Mouse (Mus musculus): ENCODE results near the gene Prkab2.
A peak's percentile ranks its signal among the peaks of the same experiment; 100 is the strongest.

The Prkab2 gene

DNA sequence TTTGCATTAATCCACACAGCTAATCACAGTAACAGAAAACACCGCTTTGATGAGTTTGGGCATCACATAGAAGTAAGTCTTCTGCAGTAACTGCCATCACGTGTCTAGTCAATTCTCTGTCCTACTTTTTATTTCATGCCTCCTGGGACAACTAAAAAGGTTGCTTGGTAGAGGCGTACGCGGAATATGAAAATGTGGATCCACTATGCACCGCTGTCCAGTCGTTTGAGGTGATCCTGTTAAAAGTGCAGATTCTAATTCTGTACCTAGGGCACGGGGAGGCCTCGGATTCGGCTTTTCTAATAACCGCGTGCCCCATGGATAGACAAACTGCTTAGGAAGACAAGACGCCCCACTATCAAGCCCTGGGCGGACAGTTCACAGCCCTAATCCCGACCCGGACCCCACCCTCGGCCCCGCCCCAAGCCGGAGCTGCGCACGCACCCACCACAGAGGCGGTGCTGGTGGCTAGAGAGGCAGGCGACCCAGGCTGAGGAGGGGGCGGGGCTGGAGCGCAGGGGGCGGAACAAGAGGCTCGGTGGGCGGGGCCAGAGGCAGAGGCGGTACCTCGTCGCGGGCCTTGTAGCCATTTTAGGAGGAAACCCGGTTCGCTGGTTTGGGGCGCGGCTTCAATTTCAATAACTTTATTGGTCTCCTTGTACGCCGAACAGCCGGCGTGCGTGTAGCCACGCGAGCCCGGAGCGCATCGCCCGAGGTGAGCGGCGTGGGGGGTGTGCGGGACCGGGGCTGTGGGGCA lies at the start of gene Prkab2:
Gene Prkab2 (plus strand): TSS at position 539 of the 757 bp plus-strand sequence.
- DNase-seq, result peak; percentile 99 to 100

GRCm38 (mm10) chr3:97609201-97609844 lies 48.7 kb upstream of the Prkab2 start:
- DNase-seq, result peak; percentile 34 to 59

GRCm38 (mm10) chr3:97609845-97610410 lies 48.1 kb upstream of the Prkab2 start, which contains the start of gene Chd1l:
TSS of gene Chd1l (minus strand) at chr3:97610203.
- peak; percentile 96 for DNase-seq

DNA sequence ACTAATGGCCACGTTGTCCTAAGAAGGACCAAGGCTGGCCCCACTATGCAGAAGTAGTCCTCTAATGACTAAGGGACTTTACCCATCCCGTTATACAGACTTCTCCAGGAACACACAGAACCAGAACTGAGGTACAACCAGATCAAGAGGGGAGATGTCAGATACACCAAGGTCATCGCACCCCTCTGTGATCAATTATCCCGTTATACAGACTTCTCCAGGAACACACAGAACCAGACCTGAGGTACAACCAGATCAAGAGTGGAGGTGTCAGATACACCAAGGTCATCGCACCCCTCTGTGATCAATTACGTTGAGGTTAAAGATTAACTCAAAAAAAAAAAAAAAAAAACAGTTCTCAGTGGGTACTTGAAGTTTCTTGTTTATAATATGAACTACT lies 47.0 kb upstream of the Prkab2 start:
- no peak for DNase-seq

GRCm38 (mm10) chr3:97615154-97615553 lies 42.8 kb upstream of the Prkab2 start:
- no peak for DNase-seq

DNA sequence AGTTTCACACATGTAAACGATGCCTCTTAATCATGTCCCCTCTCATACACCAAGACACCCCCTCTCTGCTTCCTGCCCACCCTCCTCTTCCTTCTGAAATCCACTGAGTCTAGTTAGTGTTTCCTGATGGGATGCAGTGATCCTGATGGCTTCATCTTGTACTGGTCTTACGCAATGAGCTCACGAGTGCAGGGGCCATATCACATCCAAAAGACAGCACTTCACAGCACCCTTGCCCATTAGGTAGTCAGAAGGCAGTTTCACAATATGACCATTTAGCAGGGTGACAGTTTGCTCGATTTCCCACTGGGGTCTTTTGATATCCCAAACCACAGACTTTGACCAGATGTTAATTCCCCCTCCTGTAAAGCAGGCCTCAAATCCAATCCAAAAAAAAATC lies 42.1 kb upstream of the Prkab2 start:
- no peak for DNase-seq

DNA sequence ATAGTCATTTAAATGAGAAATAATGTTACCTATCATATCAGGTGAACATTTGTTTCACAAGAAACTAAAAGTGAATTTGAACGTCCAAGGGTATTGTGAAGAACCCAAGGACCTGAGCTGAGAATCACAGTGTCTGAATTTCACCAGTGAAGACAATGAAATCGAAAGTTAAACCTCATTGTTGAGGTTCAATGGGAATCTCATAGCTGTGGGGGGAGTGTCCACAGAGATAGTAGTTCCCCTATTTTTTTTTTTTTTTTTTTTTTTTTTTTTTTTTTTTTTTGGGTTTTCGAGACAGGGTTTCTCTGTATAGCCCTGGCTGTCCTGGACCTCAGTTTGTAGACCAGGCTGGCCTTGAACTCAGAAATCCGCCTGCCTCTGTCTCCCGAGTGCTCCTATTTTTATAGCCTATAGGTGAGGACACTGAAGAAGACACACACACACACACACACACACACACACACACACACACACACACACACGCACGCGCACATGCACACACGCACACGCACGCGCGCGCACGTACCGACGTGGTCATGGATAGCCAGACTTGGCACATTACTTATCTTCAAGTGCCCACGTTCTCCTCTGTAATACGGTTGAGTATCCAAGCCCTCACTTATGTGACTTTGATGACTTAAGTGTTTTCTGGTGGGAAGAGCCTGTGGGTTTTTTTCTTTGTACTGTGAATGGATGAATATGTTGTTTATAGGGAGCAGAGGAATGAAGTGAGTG lies 40.7 kb upstream of the Prkab2 start:
- DNase-seq, result no peak

DNA sequence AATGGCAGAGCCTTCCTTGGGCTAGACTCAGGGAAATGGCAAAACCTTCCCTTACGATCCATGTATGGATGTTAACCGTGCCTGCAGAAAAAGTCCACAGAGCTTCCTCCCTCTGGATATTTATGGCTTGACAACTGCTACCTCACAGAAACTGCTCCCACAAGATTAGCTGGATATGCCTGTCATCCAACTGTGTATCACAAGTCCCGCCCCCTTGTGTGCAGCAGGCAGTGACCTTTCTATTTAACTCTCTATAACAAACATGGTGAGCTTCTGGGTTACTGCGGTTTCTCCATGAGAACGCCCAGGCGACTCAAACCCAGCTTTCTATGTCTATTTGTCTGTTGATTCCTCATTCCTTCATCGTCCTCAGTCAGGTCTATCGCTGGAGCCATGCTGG lies 40.1 kb upstream of the Prkab2 start:
- DNase-seq, result no peak

GRCm38 (mm10) chr3:97620657-97621056 lies 37.3 kb upstream of the Prkab2 start:
- DNase-seq, result no peak

GRCm38 (mm10) chr3:97624611-97625010 lies 33.4 kb upstream of the Prkab2 start:
- no peak for DNase-seq

DNA sequence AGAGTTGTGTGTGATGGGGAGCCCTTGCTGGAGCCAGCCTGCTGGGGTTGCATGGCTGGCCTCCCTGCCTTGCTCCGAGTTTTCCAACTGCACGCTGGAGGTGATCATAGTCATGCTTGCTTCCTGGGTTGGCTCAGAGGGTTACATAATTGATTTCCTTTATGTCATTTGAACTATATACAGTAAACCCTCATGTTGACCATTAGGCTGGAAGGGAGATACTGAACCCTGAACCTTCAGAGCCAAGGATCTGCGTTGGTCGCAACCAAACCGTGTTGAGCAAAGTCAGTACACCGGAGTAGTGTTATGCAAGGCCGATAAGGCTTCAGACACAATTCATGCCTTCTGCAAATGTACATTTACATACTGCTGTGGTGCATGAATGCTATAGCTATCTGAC lies 30.1 kb upstream of the Prkab2 start:
- no peak for DNase-seq

DNA sequence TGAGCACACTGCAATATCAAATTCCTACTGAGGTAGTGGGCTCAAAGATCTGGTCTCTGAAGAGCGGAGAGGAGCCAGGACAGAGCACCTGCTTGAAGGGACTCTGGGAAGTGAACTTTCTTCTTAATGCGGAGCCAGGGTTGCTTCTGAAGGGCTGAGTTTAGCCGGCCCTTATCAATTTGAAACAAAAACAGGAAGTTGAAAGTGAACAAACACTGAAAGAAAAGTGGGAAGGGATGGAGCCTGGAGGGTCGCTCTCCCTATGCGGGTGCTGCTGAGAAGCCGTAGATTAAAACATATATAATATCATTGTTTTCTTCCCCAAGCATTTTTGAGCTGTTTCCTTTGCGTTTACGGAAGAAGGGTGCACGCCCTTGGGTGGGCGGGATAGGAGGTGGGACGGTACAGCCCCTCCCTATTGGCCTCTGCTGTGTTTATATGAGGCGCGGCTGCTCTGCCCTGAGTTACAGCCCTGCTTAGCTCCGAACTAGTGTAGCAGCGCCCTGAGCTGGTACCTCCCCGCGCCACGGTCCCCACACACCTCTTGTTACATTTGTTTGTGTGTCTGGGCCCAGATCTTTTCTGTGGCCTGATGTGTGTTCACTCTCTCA lies 29.5 kb upstream of the Prkab2 start, which contains the start of gene Fmo5:
Gene Fmo5 (plus strand): TSS at position 414 of the 611 bp plus-strand sequence.
- peak in 1 of 2 experiments; percentile 20 for DNase-seq

GRCm38 (mm10) chr3:97629941-97630340 lies 28.1 kb upstream of the Prkab2 start:
- DNase-seq, result no peak

DNA sequence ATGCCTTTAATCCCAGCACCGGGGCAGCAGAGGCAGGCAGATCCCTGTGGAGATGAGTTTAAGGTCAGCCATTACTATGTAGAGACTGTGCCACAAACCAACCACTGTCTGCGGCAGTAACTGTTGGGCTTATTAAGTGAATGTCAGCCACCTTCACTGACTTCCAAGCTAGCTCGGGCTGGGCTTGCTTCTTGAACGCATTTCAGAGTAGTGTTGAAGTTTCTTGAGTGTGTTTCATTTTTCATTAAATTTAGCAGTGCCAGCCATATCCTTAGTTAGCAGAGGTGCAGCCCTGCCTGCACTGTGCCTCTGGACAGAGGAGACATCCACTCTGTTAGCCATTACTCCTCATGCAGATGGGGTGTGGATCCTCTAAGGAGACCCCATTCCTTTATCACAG lies 27.2 kb upstream of the Prkab2 start:
- no peak for DNase-seq

- DNase-seq, result no peak
Observed at GRCm38 (mm10) chr3:97631258-97631860, 26.6 kb upstream of the Prkab2 start.

DNA sequence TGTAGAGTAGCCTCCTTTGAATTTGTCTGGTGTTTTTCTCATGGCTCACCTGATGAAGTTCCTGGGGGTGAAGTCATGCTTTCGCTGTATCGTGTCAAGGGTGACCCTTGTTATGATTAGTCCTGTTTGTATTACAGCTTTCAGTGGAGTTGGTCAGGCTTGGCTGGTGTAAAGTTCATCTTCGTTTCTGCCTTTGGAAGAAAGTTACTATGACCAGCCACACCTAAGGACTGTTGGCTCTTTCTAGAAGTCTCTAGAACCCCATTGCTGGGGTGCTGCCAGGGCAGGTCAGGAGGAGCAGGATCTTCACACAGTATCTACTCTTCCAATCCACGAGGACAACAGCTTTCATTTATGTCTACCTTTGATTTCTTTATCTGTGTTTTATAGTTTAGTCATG lies 24.5 kb upstream of the Prkab2 start:
- DNase-seq, result no peak

DNA sequence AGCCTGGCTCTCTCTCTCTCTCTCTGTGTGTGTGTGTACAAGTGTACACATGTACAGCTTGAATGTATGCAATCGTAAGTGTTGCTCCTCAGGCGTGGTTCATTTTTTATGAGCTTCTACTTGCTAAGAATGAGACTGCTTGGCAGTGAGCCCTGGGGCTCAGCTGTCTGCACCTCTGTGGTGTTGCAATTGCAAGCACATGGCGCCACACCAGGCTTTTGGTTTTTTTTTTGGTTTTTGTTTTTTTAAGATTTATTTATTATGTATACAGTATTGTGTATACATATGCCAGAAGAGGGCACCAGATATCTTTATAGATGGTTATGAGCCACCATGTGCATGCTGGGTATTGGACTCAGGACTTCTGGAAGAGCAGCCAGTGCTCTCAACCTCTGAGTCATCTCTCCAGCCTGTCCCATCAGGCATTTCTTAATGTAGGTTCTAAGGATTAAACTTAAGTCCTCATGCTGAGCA lies 23.7 kb upstream of the Prkab2 start:
- no peak for DNase-seq

DNA sequence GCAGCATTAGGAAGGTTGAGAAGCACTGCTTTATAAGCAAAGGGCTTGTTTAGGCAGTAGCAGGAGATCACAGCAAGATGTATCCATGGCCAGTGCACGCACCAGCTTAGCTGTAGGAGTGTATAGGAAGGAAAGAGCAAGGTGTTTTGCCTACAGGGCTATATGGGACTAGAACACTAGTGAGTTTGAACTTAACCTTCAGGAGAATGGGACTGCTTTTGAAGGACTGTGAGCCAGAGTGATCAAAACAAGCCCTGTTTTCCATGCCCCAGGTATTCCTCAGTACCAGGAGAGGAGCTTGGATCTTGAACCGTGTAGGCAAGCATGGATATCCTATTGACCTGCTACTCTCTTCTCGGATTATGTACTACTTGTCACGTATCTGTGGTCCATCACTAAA lies 16.6 kb upstream of the Prkab2 start:
- DNase-seq, result no peak

DNA sequence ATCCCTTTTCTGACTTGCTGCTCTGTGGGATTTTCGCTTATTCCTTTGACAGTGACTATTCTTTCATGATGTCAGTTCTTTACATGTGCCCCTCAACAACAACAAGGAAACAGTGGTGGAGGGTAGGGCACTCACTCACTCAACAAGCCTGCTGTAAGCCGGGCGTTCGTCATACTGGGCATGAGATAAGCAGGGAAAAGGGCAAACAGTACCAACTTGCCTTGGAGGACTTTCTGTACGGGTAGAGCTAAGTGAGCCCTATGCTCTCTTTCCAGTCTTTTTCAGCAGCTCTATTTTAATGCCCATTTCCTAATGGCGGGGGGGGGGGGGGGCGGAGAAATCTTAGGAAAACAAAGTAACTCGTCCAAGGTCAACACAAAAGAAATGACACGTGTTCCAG lies 16.0 kb upstream of the Prkab2 start:
- DNase-seq, result no peak

DNA sequence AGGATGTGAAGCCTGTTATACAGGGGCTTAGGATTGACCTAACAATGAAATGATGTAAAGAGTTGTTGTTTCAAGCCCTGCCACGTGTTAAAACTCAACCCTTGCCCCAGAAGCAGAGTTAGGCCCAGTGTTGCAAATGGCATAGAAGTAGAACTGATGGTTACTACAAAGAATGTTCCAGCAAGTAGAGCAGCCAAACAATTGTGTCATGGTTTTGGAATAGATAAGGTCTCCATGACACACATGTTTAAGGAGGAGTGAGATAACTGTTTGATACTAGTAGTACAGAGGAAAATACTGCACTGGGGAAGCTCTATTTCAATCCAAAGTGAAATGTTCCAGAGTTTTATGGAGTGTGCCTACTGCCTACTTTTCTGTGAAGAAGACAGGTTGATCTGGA lies 9.5 kb upstream of the Prkab2 start:
- DNase-seq, result no peak

DNA sequence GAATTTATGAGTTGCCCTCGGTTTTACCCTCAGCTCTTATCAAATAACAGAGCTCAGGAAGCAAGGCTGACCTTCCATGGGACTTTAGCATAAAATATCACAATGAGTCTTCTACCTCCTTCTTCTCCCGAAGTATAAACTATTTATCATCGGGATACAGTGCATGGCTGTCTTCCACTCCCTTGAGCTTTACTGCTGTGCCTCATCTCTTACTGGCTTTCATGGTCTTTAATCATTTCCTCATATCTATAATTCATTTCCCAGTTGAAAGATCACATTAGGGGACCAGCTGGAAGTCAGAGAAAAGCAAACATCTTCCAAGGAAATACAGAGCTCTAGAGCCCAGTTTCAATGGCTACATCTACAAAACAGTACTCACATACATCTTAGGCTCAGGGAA lies 9.0 kb upstream of the Prkab2 start:
- no peak for DNase-seq

- DNase-seq, result no peak
Observed at GRCm38 (mm10) chr3:97649469-97649868, 8.5 kb upstream of the Prkab2 start.
